Mouse (Mus musculus) small intestine, adult 2 months (tissue): ENCODE measurements around the gene Dpp6.

ENCODE experiments used
- CTCF ChIP-seq: fragments of 200-500 bp; IDR thresholded peaks from 2 replicates; pipeline ENCODE4 v1.5.1; 2012; ENCODE audit warnings: low read depth, mild to moderate bottlenecking, control low read depth, inconsistent platforms, low read length, moderate library complexity, mixed read lengths; ENCODE audit not compliant: insufficient replicate concordance, insufficient read length; ENCODE audit errors: extremely low read depth
- POLR2A ChIP-seq: fragments of 200-500 bp; IDR thresholded peaks from 2 replicates; pipeline ENCODE4 v1.6.1; 2012; ENCODE audit warnings: low read depth, mild to moderate bottlenecking, control low read depth, inconsistent platforms, low read length, moderate library complexity

GRCm38 (mm10) chr5:27191242-27191969 lies 374.4 kb downstream of the Dpp6 start:
- TF ChIP-seq CTCF, result no peak
- TF ChIP-seq POLR2A, result no peak
